Mouse (Mus musculus) CD8-positive naive resting alpha-beta T cell, adult 2 months (primary cell): ENCODE data around the gene Thoc6.

ENCODE experiments used
- DNase-seq, 2 experiments: peaks; one replicate each; pipeline ENCODE4 v3.0.0; 2022; ENCODE audit warnings: low read depth in 2 of 2, low spot score in 2 of 2

Gene Thoc6

GRCm38 (mm10) chr17:23673424-23674073 lies at the start of gene Thoc6, which contains the start of gene Hcfc1r1:
TSS of gene Thoc6 (minus strand) at chr17:23673882.
TSS of gene Hcfc1r1 (plus strand) at chr17:23673596.
- peak; percentile 79 to 89 for DNase-seq

GRCm38 (mm10) chr17:23722376-23723125 lies 48.9 kb upstream of the Thoc6 start, which contains the start of gene 1520401A03Rik:
TSS of gene 1520401A03Rik (minus strand) at chr17:23722783.
- DNase-seq = no peak

GRCm38 (mm10) chr17:23721886-23722285 lies 48.2 kb upstream of the Thoc6 start:
- no peak for DNase-seq

GRCm38 (mm10) chr17:23719455-23719854 lies 45.8 kb upstream of the Thoc6 start:
- DNase-seq = no peak

GRCm38 (mm10) chr17:23717003-23717402 lies 43.3 kb upstream of the Thoc6 start:
- DNase-seq = no peak

- DNase-seq = peak; percentile 67 to 71
Observed at GRCm38 (mm10) chr17:23706212-23706611, 32.5 kb upstream of the Thoc6 start.

- no peak for DNase-seq
Observed at GRCm38 (mm10) chr17:23705525-23706104, 31.9 kb upstream of the Thoc6 start.

- DNase-seq = no peak
Observed at GRCm38 (mm10) chr17:23704741-23705140, 31.1 kb upstream of the Thoc6 start.

GRCm38 (mm10) chr17:23703301-23703700 lies 29.6 kb upstream of the Thoc6 start:
- DNase-seq = no peak

- DNase-seq = peak; percentile 71 to 80
Observed at GRCm38 (mm10) chr17:23700079-23700478, 26.4 kb upstream of the Thoc6 start.

- no peak for DNase-seq
Observed at GRCm38 (mm10) chr17:23699131-23700077, 25.7 kb upstream of the Thoc6 start.

- DNase-seq = no peak
Observed at GRCm38 (mm10) chr17:23695801-23696200, 22.1 kb upstream of the Thoc6 start.

GRCm38 (mm10) chr17:23694491-23694890 lies 20.8 kb upstream of the Thoc6 start:
- DNase-seq = no peak

- DNase-seq = no peak
Observed at GRCm38 (mm10) chr17:23683856-23684672, 10.4 kb upstream of the Thoc6 start, which contains the start of gene Cldn9. TSS of gene Cldn9 (minus strand) at chr17:23684026.

GRCm38 (mm10) chr17:23683226-23683625 lies 9.5 kb upstream of the Thoc6 start:
- no peak for DNase-seq

- no peak for DNase-seq
Observed at GRCm38 (mm10) chr17:23682530-23682929, 8.8 kb upstream of the Thoc6 start.

GRCm38 (mm10) chr17:23682092-23682491 lies 8.4 kb upstream of the Thoc6 start:
- no peak for DNase-seq

GRCm38 (mm10) chr17:23681086-23681485 lies 7.4 kb upstream of the Thoc6 start:
- no peak for DNase-seq

- DNase-seq = no peak
Observed at GRCm38 (mm10) chr17:23680336-23680735, 6.7 kb upstream of the Thoc6 start.
